Mouse (Mus musculus): ENCODE results near the gene Olfr195. TPM values are rescaled to one million over a fixed set of nuclear protein-coding genes. Genes with fewer than 3 reads are reported as not detected.

The Olfr195 gene
- total and polyA plus RNA-seq, 2 experiments from 2014 or later, result not detected

DNA sequence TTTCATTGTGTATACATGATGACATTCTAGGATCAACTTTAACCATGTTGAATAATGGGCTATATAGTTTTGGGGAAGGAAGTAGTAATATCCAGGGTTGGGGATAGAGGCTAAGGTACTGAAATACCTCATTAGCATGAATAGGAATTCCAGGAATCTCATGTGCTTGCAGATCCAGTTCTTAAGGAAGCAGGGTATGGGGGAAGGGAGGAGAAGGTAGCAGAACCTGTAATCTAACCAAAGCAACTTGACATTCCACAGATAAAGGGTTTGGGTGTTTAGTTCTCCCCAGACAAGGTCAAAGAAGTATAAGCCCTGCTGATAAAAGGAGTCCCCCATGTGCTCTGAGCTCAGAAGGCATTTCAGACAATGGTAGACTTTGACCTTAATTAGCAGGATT, 5.7 kb upstream of the Olfr195 start:
- no peak for ATAC-seq (ENCODE audit: insufficient read depth, low read depth)
- Histone ChIP-seq H3K4me1 (ENCODE audit: control insufficient read depth, insufficient read depth) (no peaks in the 10 kb centered on the region), H3K27me3 (ENCODE audit: control insufficient read depth, insufficient read depth, low read length) (no peaks in the 10 kb centered on the region)

GRCm38 (mm10) chr16:59151996-59152395, 5.2 kb downstream of the Olfr195 start:
- no peaks in the 10 kb centered on the region for H3K4me1 ChIP-seq (ENCODE audit: control insufficient read depth, insufficient read depth)
- no peak overlapping the region for H3K4me2 ChIP-seq (ENCODE audit: low read depth, low read length)
- H3K36me3 ChIP-seq (replicated peaks; ENCODE audit: control insufficient read depth, insufficient read depth, low read length), result no peaks in the 10 kb centered on the region
- H3K4me3 ChIP-seq (ENCODE audit: low read depth, low read length), result no peak overlapping the region
- 76% methylated on average over 2 of the region's 2 CpGs for WGBS
- TF ChIP-seq EP300 (IDR thresholded peaks at IDR 0.05; ENCODE audit: low read depth) (no peak), CTCF (IDR thresholded peaks at IDR 0.05; ENCODE audit: low read depth) (no peak)
- DNase-seq (ENCODE audit: low spot score), result no peak
- no peaks in the 10 kb centered on the region for H3K27me3 ChIP-seq (ENCODE audit: control insufficient read depth, insufficient read depth, low read length)
- H3K9ac ChIP-seq (replicated peaks; ENCODE audit: low read depth, low read length), result no peak overlapping the region
- no peaks in the 10 kb centered on the region for H3K9me3 ChIP-seq (replicated peaks; ENCODE audit: control insufficient read depth, low read length)
- H3K27ac ChIP-seq (ENCODE audit: low read depth), result no peak overlapping the region
- ATAC-seq (ENCODE audit: insufficient read depth, low read depth), result no peak

More for the DNA sequence above, 5.7 kb upstream of the Olfr195 start:
- Histone ChIP-seq H3K27ac (ENCODE audit: low read depth) (no peak overlapping the region), H3K4me3 (ENCODE audit: low read depth, low read length) (no peak overlapping the region), H3K36me3 (replicated peaks; ENCODE audit: control insufficient read depth, insufficient read depth, low read length) (no peaks in the 10 kb centered on the region), H3K9me3 (replicated peaks; ENCODE audit: control insufficient read depth, low read length) (no peaks in the 10 kb centered on the region), H3K9ac (replicated peaks; ENCODE audit: low read depth, low read length) (no peak overlapping the region), H3K4me2 (ENCODE audit: low read depth, low read length) (no peak overlapping the region)
- DNase-seq (ENCODE audit: low spot score), result no peak
- no peak for TF ChIP-seq CTCF (IDR thresholded peaks at IDR 0.05; ENCODE audit: low read depth)
- no peak for TF ChIP-seq EP300 (IDR thresholded peaks at IDR 0.05; ENCODE audit: low read depth)

DNA sequence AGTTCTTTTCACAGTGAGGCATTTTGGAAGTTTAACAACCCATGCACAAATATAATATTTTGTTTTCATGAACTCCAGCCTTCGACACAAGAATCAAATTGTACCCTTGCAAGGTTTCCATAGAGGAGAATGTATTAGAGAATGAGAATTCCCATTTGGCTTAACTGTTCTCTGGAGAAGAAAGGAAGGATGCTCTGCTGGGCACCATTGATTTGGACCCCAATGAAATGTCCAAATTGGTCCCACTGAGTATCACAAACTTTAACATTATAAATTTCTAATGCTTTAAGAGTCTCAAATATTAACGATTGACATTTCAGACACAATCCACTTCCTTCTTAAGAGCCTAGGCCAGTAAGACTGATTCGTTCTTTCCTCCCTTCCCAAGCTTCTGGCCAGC, 23.5 kb downstream of the Olfr195 start, which contains the start of gene Olfr196:
Gene Olfr196 (minus strand): TSS at position 101 of the 400 bp plus-strand sequence.
- DNase-seq (ENCODE audit: low spot score) (no peak), ATAC-seq (ENCODE audit: insufficient read depth, low read depth) (no peak)
- H3K9ac ChIP-seq (replicated peaks; ENCODE audit: low read depth, low read length), result no peak within 1 kb of the TSS
- no peak within 1 kb of the TSS for H3K4me2 ChIP-seq (ENCODE audit: low read depth, low read length)
- H3K27me3 ChIP-seq (ENCODE audit: control insufficient read depth, insufficient read depth, low read length), result no peaks in the 10 kb centered on the region
- H3K4me3 ChIP-seq (ENCODE audit: low read depth, low read length), result no peak within 1 kb of the TSS
- 48% methylated on average over 3 of the region's 3 CpGs for WGBS
- no peak within 1 kb of the TSS for H3K27ac ChIP-seq (ENCODE audit: low read depth)
- H3K36me3 ChIP-seq (replicated peaks; ENCODE audit: control insufficient read depth, insufficient read depth, low read length), result no peaks in the 10 kb centered on the region
- H3K9me3 ChIP-seq (replicated peaks; ENCODE audit: control insufficient read depth, low read length), result no peaks in the 10 kb centered on the region
- TF ChIP-seq EP300 (IDR thresholded peaks at IDR 0.05; ENCODE audit: low read depth), result no peak
- no peak for TF ChIP-seq CTCF (IDR thresholded peaks at IDR 0.05; ENCODE audit: low read depth)
- H3K4me1 ChIP-seq (ENCODE audit: control insufficient read depth, insufficient read depth), result no peaks in the 10 kb centered on the region

Other genes with a start within 250 kb of the Olfr195 start
- gene Olfr181, start 218.3 kb upstream of the Olfr195 start, total RNA-seq (2014; rRNA removed; ENCODE audit: low replicate concordance), result not detected in 2 replicates
- not detected in 2 replicates for gene Olfr181, start 218.3 kb upstream of the Olfr195 start, polyA plus RNA-seq (2015; fragmentation: Nextera tagmentation; extraction: Ambion mirVana)
- not detected in 2 replicates for gene Olfr180, start 217.7 kb upstream of the Olfr195 start, total RNA-seq (2014; rRNA removed; ENCODE audit: low replicate concordance)
- not detected in 2 replicates for gene Olfr180, start 217.7 kb upstream of the Olfr195 start, polyA plus RNA-seq (2015; fragmentation: Nextera tagmentation; extraction: Ambion mirVana)
- gene Olfr183, start 151.7 kb upstream of the Olfr195 start, total RNA-seq (2014; rRNA removed; ENCODE audit: low replicate concordance), result not detected in 2 replicates
- not detected in 2 replicates for gene Olfr183, start 151.7 kb upstream of the Olfr195 start, polyA plus RNA-seq (2015; fragmentation: Nextera tagmentation; extraction: Ambion mirVana)
- not detected in 2 replicates for gene Olfr186, start 116.8 kb upstream of the Olfr195 start, total RNA-seq (2014; rRNA removed; ENCODE audit: low replicate concordance)
- not detected in 2 replicates for gene Olfr186, start 116.8 kb upstream of the Olfr195 start, polyA plus RNA-seq (2015; fragmentation: Nextera tagmentation; extraction: Ambion mirVana)
- gene Olfr187, start 107.3 kb upstream of the Olfr195 start, total RNA-seq (2014; rRNA removed; ENCODE audit: low replicate concordance), result not detected in 2 replicates
- not detected in 2 replicates for gene Olfr187, start 107.3 kb upstream of the Olfr195 start, polyA plus RNA-seq (2015; fragmentation: Nextera tagmentation; extraction: Ambion mirVana)
- gene Olfr190, start 69.0 kb upstream of the Olfr195 start, total RNA-seq (2014; rRNA removed; ENCODE audit: low replicate concordance), result not detected in 2 replicates
- gene Olfr190, start 69.0 kb upstream of the Olfr195 start, polyA plus RNA-seq (2015; fragmentation: Nextera tagmentation; extraction: Ambion mirVana), result not detected in 2 replicates
- gene Olfr191, start 57.2 kb upstream of the Olfr195 start, total RNA-seq (2014; rRNA removed; ENCODE audit: low replicate concordance), result not detected in 2 replicates
- not detected in 2 replicates for gene Olfr191, start 57.2 kb upstream of the Olfr195 start, polyA plus RNA-seq (2015; fragmentation: Nextera tagmentation; extraction: Ambion mirVana)
- not detected in 2 replicates for gene Olfr193, start 35.2 kb upstream of the Olfr195 start, total RNA-seq (2014; rRNA removed; ENCODE audit: low replicate concordance)
- not detected in 2 replicates for gene Olfr193, start 35.2 kb upstream of the Olfr195 start, polyA plus RNA-seq (2015; fragmentation: Nextera tagmentation; extraction: Ambion mirVana)
- gene Olfr194, start 26.0 kb upstream of the Olfr195 start, total RNA-seq (2014; rRNA removed; ENCODE audit: low replicate concordance), result not detected in 2 replicates
- not detected in 2 replicates for gene Olfr194, start 26.0 kb upstream of the Olfr195 start, polyA plus RNA-seq (2015; fragmentation: Nextera tagmentation; extraction: Ambion mirVana)
- not detected in 2 replicates for gene Olfr196, start 23.4 kb downstream of the Olfr195 start, total RNA-seq (2014; rRNA removed; ENCODE audit: low replicate concordance)
- not detected in 2 replicates for gene Olfr196, start 23.4 kb downstream of the Olfr195 start, polyA plus RNA-seq (2015; fragmentation: Nextera tagmentation; extraction: Ambion mirVana)
- not detected in 2 replicates for gene Olfr198, start 56.5 kb downstream of the Olfr195 start, total RNA-seq (2014; rRNA removed; ENCODE audit: low replicate concordance)
- not detected in 2 replicates for gene Olfr198, start 56.5 kb downstream of the Olfr195 start, polyA plus RNA-seq (2015; fragmentation: Nextera tagmentation; extraction: Ambion mirVana)
- not detected in 2 replicates for gene Olfr199, start 72.7 kb downstream of the Olfr195 start, total RNA-seq (2014; rRNA removed; ENCODE audit: low replicate concordance)
- not detected in 2 replicates for gene Olfr199, start 72.7 kb downstream of the Olfr195 start, polyA plus RNA-seq (2015; fragmentation: Nextera tagmentation; extraction: Ambion mirVana)
- gene Olfr201, start 125.6 kb downstream of the Olfr195 start, total RNA-seq (2014; rRNA removed; ENCODE audit: low replicate concordance), result not detected in 2 replicates
- gene Olfr201, start 125.6 kb downstream of the Olfr195 start, polyA plus RNA-seq (2015; fragmentation: Nextera tagmentation; extraction: Ambion mirVana), result not detected in 2 replicates
- gene Olfr202, start 139.7 kb downstream of the Olfr195 start, total RNA-seq (2014; rRNA removed; ENCODE audit: low replicate concordance), result not detected in 2 replicates
- not detected in 2 replicates for gene Olfr202, start 139.7 kb downstream of the Olfr195 start, polyA plus RNA-seq (2015; fragmentation: Nextera tagmentation; extraction: Ambion mirVana)
- gene Olfr203, start 151.8 kb downstream of the Olfr195 start, total RNA-seq (2014; rRNA removed; ENCODE audit: low replicate concordance), result not detected in 2 replicates
- not detected in 2 replicates for gene Olfr203, start 151.8 kb downstream of the Olfr195 start, polyA plus RNA-seq (2015; fragmentation: Nextera tagmentation; extraction: Ambion mirVana)
- not detected in 2 replicates for gene Olfr204, start 171.2 kb downstream of the Olfr195 start, total RNA-seq (2014; rRNA removed; ENCODE audit: low replicate concordance)
- gene Olfr204, start 171.2 kb downstream of the Olfr195 start, polyA plus RNA-seq (2015; fragmentation: Nextera tagmentation; extraction: Ambion mirVana), result not detected in 2 replicates
- not detected in 2 replicates for gene Olfr205, start 184.1 kb downstream of the Olfr195 start, total RNA-seq (2014; rRNA removed; ENCODE audit: low replicate concordance)
- gene Olfr205, start 184.1 kb downstream of the Olfr195 start, polyA plus RNA-seq (2015; fragmentation: Nextera tagmentation; extraction: Ambion mirVana), result not detected in 2 replicates
- gene Olfr206, start 202.2 kb downstream of the Olfr195 start, total RNA-seq (2014; rRNA removed; ENCODE audit: low replicate concordance), result not detected in 2 replicates
- gene Olfr206, start 202.2 kb downstream of the Olfr195 start, polyA plus RNA-seq (2015; fragmentation: Nextera tagmentation; extraction: Ambion mirVana), result not detected in 2 replicates
- gene Olfr209, start 216.9 kb downstream of the Olfr195 start, total RNA-seq (2014; rRNA removed; ENCODE audit: low replicate concordance), result not detected in 2 replicates
- not detected in 2 replicates for gene Olfr209, start 216.9 kb downstream of the Olfr195 start, polyA plus RNA-seq (2015; fragmentation: Nextera tagmentation; extraction: Ambion mirVana)